Mouse (Mus musculus) stomach, postnatal 0 days (tissue): ENCODE measurements at regions not wholly inside any gene's neighbourhood (a gene's known extent, or its start where the extent isn't known, plus 50 kb on each side); places are given as distances from the start of the nearest gene placed in this dataset.

ENCODE experiments used
- CTCF ChIP-seq: IDR thresholded peaks from 2 replicates; pipeline ENCODE4 v1.5.1; 2016; ENCODE audit warnings: antibody characterized with exemption, low read depth, mild to moderate bottlenecking, moderate library complexity
- EP300 ChIP-seq: optimal IDR thresholded peaks from 2 replicates; pipeline ENCODE3; 2016; ENCODE audit warnings: antibody characterized with exemption

- no peak for TF ChIP-seq CTCF
- TF ChIP-seq EP300, result no peak
These were observed 103.6 kb downstream of the Rpl14 start for GRCm38 (mm10) chr9:120674855-120675254.
